Mouse (Mus musculus): ENCODE measurements around the gene Pef1. TPM values are rescaled to one million over a fixed set of nuclear protein-coding genes. Genes with fewer than 3 reads are reported as not detected.

The Pef1 gene
- total RNA-seq (2021): 10 to 100 TPM; 33.8 to 36.1 TPM

DNA sequence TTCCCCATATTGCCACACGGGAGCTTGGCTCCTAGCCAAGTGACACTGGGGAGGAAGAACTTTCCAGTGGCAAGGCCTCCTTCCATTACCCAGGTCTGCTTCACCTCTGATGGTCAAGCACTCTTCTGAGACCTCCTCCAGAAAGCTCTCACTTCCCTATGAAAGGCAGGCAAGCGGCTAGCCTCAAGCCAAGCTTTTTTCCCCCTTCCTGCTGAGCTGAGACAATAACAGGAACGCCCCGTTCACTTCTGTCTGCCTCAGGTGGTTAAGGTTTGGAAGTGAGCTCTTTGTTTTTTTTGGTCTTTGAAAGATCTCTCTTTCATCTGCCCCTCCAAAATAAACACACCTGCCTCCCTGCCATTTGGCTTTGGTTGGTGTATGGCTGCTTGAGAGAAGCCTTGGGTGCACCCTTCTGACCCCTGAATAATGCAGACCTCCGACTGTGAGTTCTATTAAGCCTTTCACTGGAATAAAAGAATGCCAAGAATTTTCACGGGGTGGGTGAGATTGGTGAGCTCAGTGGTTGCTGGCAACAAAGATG, at the start of gene Pef1:
Gene Pef1, plus strand, starts transcription at position 448 of the 541 bp plus-strand sequence.
- intact Hi-C loops (cut with DNase I): no loop called here

GRCm38 (mm10) chr4:130053111-130053510, 49.2 kb upstream of the Pef1 start:
- DNase-seq: peak; percentile 73
- intact Hi-C loops (cut with DNase I): no loop called here

More for the DNA sequence above, at the start of gene Pef1:
- no peak for DNase-seq

DNA sequence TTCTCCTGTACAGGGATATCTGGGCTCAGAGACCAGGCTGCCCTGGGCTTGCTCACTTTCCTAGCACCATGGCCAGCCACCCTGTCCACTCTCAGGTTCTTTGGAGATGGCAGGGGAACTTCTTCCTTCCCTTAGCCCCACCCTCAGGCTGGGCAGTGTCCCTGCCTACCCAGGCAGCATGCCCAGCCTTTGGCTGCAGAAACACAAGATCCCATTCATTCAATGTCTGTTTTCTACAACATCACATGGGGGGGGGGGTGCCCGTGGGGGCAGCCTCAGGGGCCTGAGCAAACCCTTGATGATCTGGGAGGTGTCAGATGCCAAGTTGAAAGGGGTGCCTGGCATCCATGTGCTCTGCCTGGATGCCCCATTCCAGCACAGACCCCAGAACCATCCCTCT, 47.6 kb upstream of the Pef1 start:
- DNase-seq: peak; percentile 52
- intact Hi-C loops (cut with DNase I): no loop called here

DNA sequence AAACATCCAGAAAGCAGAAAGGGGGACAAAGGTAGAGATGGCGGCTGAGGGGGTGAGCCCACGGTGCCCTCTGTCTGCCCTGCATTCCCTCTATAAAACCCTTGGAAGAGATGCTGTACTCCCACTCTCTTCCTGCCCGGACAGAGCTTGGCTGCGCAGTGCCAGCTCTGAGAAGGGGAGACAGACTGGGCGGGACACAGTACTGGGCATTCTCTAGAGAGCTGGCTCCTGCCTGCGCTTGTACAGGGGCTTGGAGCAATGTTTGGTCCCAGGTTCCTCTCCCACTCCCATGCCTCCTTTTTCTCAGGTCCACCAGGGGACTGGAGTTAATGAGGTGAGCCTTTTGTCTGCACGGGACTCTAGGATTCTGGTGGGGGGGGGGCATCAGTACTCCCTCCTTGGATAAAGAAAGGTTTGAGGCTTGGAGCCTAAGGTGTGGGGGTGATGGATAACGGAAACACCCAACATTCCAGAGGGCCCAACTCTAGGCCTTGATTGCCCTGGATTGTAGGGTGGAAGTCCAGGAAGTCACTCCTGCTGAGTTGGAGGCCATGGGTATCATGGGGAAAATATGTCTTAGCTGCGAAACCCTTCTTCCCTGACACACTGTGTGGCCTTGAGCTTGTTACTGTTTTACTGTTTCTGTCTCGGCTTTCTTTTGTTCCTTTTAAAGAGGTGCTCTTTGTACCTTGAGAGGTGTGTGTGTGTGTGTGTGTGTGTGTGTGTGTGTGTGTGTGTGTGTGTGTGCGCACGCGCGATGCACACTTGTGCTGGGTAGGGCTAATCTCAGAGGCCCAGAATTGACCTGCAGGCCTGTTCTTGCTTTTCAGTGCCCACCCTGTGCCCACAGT, 47.0 kb upstream of the Pef1 start:
- intact Hi-C loops (cut with DNase I): no loop called here
- no peak for DNase-seq

GRCm38 (mm10) chr4:130056011-130056322, 46.4 kb upstream of the Pef1 start:
- DNase-seq: no peak
- intact Hi-C loops (cut with DNase I): no loop called here

DNA sequence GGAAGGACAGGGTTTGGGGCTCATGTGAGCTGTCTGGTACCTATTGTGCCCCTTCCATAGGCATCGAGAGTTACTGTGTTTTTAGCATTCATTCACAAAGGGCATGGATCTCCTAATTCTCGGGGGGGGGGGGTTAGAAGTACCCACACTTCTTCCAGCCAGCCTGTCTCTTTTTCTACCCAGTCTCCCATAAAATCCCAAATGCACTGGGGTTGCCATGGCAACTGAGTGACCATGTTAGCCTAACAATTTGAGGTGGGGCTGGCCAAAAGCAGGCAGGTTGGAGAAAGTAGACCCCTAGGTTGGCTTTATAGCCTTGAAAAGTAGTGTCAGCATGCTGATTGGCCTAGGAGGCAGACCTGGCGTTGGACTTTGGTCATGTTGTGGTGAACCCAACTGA, 45.9 kb upstream of the Pef1 start:
- DNase-seq: no peak
- intact Hi-C loops (cut with DNase I): no loop called here

GRCm38 (mm10) chr4:130060937-130061336, 41.4 kb upstream of the Pef1 start:
- intact Hi-C loops (cut with DNase I): no loop called here
- no peak for DNase-seq

GRCm38 (mm10) chr4:130063191-130063590, 39.2 kb upstream of the Pef1 start:
- no peak for DNase-seq
- intact Hi-C loops (cut with DNase I): no loop called here

DNA sequence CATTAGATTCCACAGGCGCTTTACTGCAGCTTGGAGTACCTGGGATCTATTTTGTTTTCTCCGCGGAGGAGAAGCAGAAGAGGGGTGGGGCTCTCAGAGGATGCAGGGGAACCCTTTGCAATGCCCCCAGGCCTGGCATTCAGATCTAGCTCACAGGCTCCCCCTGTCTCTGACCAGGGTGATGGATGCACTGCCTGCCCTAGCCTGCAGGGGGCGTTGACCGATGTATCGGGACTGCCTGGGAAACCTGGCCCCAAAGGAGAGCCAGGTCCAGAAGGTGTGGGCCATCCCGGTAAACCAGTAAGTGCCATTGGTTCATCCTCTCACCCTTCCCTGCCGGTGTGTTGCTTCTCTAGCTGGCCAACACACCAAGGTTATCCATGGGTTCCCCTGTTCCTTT, 35.5 kb upstream of the Pef1 start:
- DNase-seq: peak; percentile 41
- intact Hi-C loops (cut with DNase I): no loop called here

GRCm38 (mm10) chr4:130070523-130070922, 31.8 kb upstream of the Pef1 start:
- intact Hi-C loops (cut with DNase I): no loop called here
- no peak for DNase-seq

DNA sequence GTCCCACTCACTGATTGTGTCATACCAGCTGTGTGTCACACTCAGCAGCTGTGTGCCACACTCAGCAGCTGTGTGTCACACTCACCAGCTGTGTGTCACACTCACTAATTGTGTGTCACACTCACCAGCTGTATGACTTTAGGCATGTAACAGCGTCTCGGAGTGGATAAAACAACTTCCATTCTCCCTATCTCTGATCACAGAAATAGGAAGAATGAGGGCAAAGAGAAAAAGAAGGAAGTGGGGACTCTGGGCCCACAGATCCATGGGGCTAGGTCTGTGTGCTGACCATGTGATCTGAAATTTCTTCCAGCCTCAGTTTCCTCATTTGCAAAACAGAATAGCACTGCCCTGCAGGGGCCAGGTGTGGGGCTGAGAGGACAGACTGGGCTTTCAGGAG, 30.6 kb upstream of the Pef1 start:
- DNase-seq: no peak
- intact Hi-C loops (cut with DNase I): no loop called here

- DNase-seq: no peak
- intact Hi-C loops (cut with DNase I): no loop called here
These were observed 29.0 kb upstream of the Pef1 start for GRCm38 (mm10) chr4:130073367-130073766.

DNA sequence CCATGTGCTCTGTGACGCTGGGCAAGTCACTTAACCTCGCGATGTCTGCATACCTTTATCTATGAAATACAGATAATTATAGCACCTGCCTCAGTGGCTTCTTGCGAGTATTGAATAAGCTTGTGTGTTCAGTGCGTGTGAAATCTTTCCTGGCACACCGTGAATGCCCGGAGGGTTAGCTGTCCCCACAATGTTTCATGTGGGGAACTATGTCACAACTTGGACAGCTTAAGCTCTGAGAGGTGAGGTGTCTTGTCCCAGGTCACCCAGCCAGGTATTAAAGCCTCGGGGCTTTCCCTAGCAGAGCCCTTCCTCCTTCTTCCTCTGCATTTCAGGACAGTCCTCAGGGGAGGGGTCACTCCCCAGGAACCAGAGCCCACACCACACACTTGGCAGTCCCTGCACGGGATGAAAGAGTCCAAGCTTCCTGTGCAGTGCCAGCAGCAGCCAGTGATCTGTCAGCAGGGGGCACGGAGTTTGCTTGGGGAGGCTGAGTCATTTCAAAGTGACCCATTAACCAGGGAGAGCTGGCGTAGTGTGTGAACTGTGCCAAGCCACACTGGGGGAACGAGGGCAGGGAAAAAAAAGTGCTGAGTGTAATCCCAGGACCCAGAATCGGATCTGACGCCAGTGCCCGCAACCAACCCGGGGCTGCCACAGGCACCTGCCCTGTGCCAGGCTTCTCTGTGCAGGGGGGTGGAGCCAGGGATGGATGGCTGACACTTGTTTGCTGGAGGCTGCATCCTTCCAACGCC, 27.4 kb upstream of the Pef1 start:
- intact Hi-C loops (cut with DNase I): loop anchor here (5.0 kb wide), 1 partner anchor 38 kb away; no protein-coding TSS in a partner anchor
- peak; percentile 61 for DNase-seq

GRCm38 (mm10) chr4:130076856-130077255, 25.5 kb upstream of the Pef1 start:
- intact Hi-C loops (cut with DNase I): loop anchor here (5.0 kb wide), 1 partner anchor 40 kb away; no protein-coding TSS in a partner anchor
- DNase-seq: peak; percentile 81

- peak; percentile 85 for DNase-seq
- intact Hi-C loops (cut with DNase I): loop anchor here (5.0 kb wide), 1 partner anchor 42 kb away; no protein-coding TSS in a partner anchor
These were observed 23.4 kb upstream of the Pef1 start for GRCm38 (mm10) chr4:130078816-130079485.

- intact Hi-C loops (cut with DNase I): loop anchor here (5.0 kb wide), 1 partner anchor 42 kb away; no protein-coding TSS in a partner anchor
- DNase-seq: no peak
These were observed 22.8 kb upstream of the Pef1 start for GRCm38 (mm10) chr4:130079521-130079920.

DNA sequence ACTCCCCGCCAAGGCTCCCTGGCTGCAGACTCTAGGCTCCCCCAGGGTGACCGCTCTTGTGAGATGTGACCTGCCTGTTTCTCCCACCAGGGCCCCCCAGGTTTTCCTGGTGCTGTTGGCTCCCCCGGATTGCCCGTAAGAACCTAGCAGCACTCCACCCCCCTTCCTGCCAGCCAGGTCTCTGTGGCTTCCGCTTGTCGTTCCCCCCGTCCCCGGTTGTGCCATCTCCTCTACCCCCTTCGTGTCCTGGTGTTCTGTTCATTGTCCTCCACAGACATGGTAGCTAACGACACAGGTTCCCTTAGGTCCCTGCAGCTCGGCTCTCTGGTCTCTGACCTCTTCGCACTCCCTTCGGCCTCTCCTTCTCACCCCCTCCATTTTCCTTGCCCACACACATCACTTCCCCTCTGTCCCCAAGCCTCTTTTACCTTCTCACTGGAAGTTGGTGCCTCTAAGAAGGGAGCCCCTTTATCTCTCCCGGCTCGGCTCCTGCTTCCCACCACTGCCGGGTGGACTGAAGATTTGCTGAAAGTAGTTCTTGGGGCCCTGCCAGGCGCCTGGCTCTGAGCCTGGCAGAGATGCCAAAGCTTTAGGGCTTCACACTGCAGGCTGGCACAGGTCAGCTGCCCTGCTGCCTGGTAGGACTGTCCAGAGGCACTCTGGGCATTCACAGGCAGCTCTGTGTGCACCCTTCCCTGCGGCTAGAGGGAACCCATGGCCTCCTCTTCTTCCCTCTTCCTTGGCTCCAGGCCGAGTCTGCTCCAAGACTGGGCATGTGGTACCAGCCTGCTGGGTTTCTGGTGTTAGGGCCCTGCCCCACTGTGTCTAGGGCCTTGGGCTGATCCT, 20.8 kb upstream of the Pef1 start:
- intact Hi-C loops (cut with DNase I): no loop called here
- peak; percentile 96 for DNase-seq

DNA sequence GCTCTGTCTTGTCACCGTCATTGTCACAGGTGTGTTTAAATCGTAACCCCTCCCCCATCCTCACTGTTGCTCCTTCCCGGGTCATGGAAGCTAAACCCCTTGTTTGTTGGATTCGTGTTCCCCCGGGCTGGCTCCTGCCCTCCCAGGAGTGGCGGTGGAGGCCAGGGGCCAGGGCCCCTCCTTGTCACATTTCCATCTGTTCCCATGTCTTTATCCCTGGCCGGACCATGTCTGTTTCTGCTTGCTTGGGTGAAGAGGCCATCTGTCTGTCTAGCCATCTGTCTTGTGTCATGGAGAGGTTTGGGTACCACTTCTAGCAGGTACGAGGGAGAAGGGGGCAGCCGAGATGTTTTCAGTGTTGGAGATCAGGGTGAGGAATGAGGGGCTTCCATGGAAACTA, 20.1 kb upstream of the Pef1 start:
- intact Hi-C loops (cut with DNase I): no loop called here
- peak; percentile 69 for DNase-seq

DNA sequence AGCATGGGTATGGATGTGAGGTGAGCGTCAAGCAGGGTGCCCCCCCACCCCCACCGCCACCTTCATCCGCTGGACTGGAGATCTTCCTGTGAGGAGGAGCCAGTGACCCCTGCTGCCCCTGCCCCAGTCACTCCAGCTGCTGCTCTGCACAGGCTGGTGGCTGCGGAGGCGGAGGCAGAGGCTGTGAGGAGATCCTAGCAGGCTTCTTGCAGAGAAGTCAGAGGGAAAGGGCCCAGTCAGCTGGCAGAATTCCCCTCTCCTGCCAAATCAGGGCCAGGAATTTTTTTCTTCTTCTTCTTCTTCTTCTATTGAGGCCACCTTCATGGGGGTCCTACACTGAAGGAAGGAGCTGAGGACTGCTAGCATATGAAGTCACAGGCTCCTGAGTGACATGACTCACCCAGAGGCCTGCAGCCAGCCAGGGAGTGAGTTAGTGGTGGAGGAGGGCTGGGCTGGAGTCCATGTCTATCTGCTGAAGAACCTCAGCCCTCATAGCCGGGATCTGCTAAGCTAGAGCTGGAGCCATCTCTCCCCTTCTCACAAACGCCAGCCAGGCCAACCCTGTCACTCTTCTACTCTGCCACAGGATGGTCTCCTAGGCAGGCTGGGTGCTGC, 17.9 kb upstream of the Pef1 start:
- intact Hi-C loops (cut with DNase I): no loop called here
- DNase-seq: peak; percentile 42

All from left cerebral cortex, postnatal 4 days (tissue).